Mouse (Mus musculus) liver, embryonic 12.5 days (tissue): ENCODE results near the gene Hist2h3c1. TPM values are rescaled to one million over a fixed set of nuclear protein-coding genes. Genes with fewer than 3 reads are reported as not detected.

ENCODE experiments used
- ATAC-seq: fragments of 200-750 bp; cut with Nextera tagmentation; 2 replicates; pipeline ENCODE4 v1.8.0; 2017; ENCODE audit warnings: moderate number of reproducible peaks, mild to moderate bottlenecking, moderate library complexity
- H3K27ac ChIP-seq: fragments of 300-500 bp; sonication (generic); 2 replicates; pipeline ENCODE4 v1.5.1; 2016; ENCODE audit warnings: mild to moderate bottlenecking
- H3K27me3 ChIP-seq: fragments of 300-500 bp; sonication (generic); replicated peaks from 2 replicates; pipeline ENCODE4 v1.6.1; 2016; ENCODE audit warnings: mild to moderate bottlenecking, moderate library complexity
- H3K36me3 ChIP-seq: fragments of 300-500 bp; sonication (generic); 2 replicates; pipeline ENCODE4 v1.6.1; 2016; ENCODE audit warnings: mild to moderate bottlenecking, moderate library complexity
- H3K4me1 ChIP-seq: fragments of 300-500 bp; sonication (generic); 2 replicates; pipeline ENCODE4 v1.6.1; 2016
- H3K4me2 ChIP-seq: fragments of 300-500 bp; sonication (generic); 2 replicates; pipeline ENCODE4 v1.6.1; 2016; ENCODE audit warnings: mild to moderate bottlenecking, moderate library complexity
- H3K4me3 ChIP-seq: fragments of 300-500 bp; sonication (generic); 2 replicates; pipeline ENCODE4 v1.5.1; 2016; ENCODE audit warnings: mild to moderate bottlenecking, moderate library complexity
- H3K9ac ChIP-seq: fragments of 300-500 bp; sonication (generic); 2 replicates; pipeline ENCODE4 v1.6.1; 2016; ENCODE audit warnings: mild to moderate bottlenecking, moderate library complexity
- H3K9me3 ChIP-seq: fragments of 300-500 bp; sonication (generic); replicated peaks from 2 replicates; pipeline ENCODE4 v1.6.1; 2016; ENCODE audit warnings: mild to moderate bottlenecking, moderate library complexity
- WGBS: fragments of 180-500 bp; shearing (Covaris S2); methylation state at CpG from one replicate; pipeline ENCODE4 v1.1.7; 2016; ENCODE audit not compliant: insufficient replicate concordance; 5-methylcytosine and 5-hydroxymethylcytosine counted together
- polyA plus RNA-seq: library from polyadenylated mRNA; unstranded; fragments of >200 nt; fragmentation: Nextera tagmentation; extraction: Ambion mirVana; gene quantifications from 2 replicates; pipeline ENCODE4 v1.2.1, GENCODE M21; 2016

Gene Hist2h3c1
- polyA plus RNA-seq, 1 experiment from 2014 or later, result 3.0 TPM

DNA sequence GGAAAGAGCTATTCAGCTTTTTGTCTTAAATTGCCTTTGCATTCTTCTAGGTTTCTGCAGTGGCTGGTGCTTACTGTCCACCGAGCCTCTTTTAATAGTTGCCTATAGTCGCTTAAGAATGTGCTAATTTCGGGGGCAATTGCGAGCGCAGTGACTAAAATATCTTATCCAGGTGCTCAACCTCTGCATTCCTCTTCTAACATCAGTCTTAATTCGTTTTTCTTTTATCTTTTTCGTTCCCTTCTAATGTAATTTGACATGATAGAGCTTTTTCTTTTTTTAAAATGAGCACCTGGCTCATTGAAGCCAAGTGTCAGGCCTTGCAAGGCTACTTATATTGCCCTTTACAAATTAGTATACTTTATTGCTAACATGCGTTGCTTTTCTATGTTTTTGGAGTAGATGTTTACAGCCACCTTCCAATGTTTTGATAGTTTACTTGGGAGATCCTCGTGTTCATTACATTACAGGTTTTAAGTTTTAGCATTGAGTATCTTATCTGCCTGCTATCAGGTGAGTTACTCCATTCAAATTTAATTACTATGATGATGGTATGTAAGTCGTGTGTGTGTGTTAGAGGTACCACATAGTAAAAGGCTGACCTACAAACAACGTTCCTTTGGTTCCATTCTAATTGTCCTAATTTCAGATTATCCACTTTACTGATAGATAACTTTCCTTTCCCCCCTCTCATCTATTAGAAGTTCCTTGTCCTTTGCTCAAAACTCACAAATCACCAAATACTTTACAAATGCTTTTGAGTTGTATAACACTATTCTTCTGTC is 1.1 kb downstream of the Hist2h3c1 start:
- peak overlapping the region; percentile 87 for H3K9ac ChIP-seq
- H3K27ac ChIP-seq, result peak overlapping the region; percentile 96
- H3K4me3 ChIP-seq, result peak overlapping the region; percentile 61
- WGBS, result under 1% methylated on average over 11 of the region's 11 CpGs
- H3K27me3 ChIP-seq, result no peaks in the 10 kb centered on the region
- peaks cover 59% of the 10 kb centered on the region for H3K4me1 ChIP-seq
- H3K9me3 ChIP-seq, result no peaks in the 10 kb centered on the region
- H3K4me2 ChIP-seq, result peak overlapping the region; percentile 71
- no peaks in the 10 kb centered on the region for H3K36me3 ChIP-seq
- no peak for ATAC-seq

DNA sequence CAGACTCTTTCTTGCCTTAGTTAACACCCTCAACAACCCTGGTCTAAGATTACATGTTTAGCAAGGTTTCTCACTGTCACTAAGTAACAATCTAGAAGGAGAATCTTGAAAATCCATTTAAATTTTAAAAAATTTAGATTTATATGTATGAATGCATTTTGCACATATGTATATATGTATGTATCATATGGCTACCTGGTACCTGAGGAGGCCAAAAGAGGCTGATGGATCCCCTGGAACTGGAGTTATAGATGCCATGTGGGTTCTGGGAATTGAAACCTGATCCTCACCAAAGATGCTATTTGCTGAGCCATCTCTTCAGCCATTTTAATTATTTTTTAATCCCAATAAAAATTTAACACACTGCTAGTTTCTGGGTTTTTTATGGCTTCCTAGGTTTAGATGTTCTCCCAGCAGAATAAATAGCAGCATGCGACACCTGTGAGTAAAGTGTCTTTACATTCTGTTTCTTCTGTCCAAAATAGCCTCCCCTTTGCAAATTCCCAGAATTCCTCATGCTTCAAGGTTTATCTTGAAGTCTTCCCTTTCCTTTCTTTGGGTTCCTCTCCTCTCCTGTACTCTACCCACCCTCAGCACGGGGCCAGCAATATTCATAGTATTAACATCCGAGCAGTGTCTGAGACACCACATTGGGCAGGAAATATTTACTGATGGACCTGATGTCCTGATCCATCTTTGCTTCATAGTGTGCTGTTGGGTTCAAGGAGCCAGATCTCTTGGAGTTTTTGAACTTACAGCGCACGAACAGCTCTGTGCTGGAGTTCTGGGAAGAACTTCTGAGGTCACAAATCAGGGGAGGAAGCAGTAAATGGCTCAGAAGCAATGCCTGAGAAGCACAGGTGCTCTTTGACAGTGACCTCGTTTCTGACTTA is 1.9 kb downstream of the Hist2h3c1 start:
- H3K4me3 ChIP-seq, result peak overlapping the region; percentile 61
- H3K4me2 ChIP-seq, result peak overlapping the region; percentile 71
- H3K4me1 ChIP-seq, result peaks cover 60% of the 10 kb centered on the region
- peak overlapping the region; percentile 87 for H3K9ac ChIP-seq
- WGBS, result 41% methylated on average over 6 of the region's 6 CpGs
- ATAC-seq, result no peak
- no peaks in the 10 kb centered on the region for H3K36me3 ChIP-seq
- H3K27ac ChIP-seq, result peak overlapping the region; percentile 96
- no peaks in the 10 kb centered on the region for H3K9me3 ChIP-seq
- H3K27me3 ChIP-seq, result no peaks in the 10 kb centered on the region

DNA sequence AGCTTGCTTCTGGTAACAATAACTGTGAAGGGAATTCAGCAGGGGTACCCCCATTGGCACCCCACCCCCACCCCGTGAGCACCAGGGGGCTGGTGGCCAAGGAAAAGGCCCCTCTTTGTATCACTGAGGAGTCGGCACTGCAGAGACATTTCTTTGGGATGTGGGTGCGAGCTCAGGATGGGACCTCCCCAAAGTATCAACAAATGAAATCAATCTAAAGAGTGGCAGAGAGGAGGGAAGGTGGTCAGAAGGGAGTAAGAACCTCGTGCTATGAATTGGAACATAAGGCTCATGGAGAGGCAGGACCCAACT is 2.5 kb downstream of the Hist2h3c1 start:
- Histone ChIP-seq H3K4me2 (peak overlapping the region; percentile 71), H3K9ac (peak overlapping the region; percentile 87), H3K36me3 (no peaks in the 10 kb centered on the region), H3K4me3 (peak overlapping the region; percentile 61), H3K27me3 (no peaks in the 10 kb centered on the region), H3K27ac (peak overlapping the region; percentile 96), H3K4me1 (peaks cover 60% of the 10 kb centered on the region), H3K9me3 (no peaks in the 10 kb centered on the region)
- no peak for ATAC-seq
- WGBS, result 57% methylated on average over 4 of the region's 4 CpGs

DNA sequence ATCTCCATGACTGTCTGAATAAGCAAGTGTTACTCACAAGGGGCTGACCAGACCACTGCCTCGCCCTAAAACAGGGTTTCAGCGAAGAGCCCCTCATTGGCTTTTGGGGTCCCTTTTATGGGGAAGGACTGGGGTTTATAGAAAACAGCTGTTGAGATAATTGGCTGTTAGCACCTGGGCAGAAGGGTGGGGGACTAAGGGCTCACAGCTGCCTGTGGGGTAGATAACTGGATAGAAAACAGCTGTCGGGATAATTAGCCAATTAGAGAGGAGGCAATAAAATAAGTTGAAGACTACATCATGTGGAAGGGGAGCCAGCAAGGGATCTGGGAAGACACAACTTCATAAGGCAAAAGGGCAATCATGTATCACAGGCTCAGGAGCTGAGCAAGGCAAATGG is 4.4 kb downstream of the Hist2h3c1 start:
- 49% methylated on average over 3 of the region's 3 CpGs for WGBS

DNA sequence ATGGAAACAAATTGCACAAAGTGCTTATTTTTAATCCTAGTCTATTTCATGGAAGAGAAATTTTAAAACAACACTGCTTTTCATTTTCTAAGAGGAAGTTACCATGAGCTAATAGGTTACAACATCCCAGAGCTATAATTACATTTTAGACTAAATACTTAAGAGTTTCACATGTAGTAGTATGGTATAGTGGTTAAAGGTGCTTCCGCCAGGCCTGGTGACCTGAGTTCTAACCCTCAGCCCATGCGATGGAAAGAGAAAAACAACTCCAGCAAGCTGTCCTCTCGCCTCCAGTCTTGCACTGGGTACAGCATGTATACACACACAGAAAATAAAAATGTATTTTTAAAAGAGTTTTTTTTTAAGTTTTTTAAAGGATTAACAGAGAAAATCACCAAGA is 5.3 kb downstream of the Hist2h3c1 start:
- Histone ChIP-seq H3K9me3 (no peaks in the 10 kb centered on the region), H3K9ac (no peak overlapping the region), H3K27me3 (no peaks in the 10 kb centered on the region), H3K4me1 (peaks cover 78% of the 10 kb centered on the region), H3K36me3 (no peaks in the 10 kb centered on the region), H3K4me3 (no peak overlapping the region), H3K4me2 (no peak overlapping the region), H3K27ac (no peak overlapping the region)
- ATAC-seq, result no peak
- 81% methylated on average over 3 of the region's 3 CpGs for WGBS

More for the DNA sequence above, 4.4 kb downstream of the Hist2h3c1 start:
- peaks cover 71% of the 10 kb centered on the region for H3K4me1 ChIP-seq
- H3K4me3 ChIP-seq, result no peak overlapping the region
- H3K9me3 ChIP-seq, result no peaks in the 10 kb centered on the region
- peak overlapping the region; percentile 57 for H3K9ac ChIP-seq
- H3K27me3 ChIP-seq, result no peaks in the 10 kb centered on the region
- H3K27ac ChIP-seq, result peak overlapping the region; percentile 96
- peak overlapping the region; percentile 32 for H3K4me2 ChIP-seq
- no peaks in the 10 kb centered on the region for H3K36me3 ChIP-seq
- ATAC-seq, result no peak

DNA sequence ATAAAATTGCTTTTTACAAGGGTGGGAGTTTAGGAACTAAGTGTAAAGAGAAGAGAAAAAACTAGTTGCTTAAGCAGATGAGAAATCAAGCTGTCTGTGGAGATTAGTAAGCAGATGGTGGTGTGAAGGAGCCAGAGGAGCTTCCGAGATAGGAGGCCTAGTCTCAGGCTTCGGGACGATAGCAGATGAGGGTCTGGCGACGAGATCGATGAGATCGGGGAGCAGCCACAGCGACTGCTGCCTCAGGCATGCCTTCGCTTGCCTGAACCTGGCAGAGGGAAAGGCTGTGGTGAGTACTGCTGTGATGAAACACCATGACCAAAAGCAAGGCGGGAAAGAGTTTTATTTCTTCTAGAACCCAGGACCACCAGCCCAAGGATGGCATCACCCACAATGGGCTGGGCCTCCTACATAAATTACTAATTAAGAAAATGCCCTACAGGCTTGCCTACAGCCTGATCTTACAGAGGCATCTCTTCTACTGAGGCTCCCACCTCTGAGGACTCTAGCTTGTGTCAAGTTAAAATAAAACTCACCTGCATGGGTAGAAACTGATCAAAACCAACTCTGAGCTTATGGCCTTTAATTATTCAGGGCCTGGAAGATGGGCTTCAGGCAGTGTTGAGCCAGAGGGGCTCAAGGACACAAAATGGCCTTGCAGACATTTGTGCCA is 8.3 kb downstream of the Hist2h3c1 start:
- Histone ChIP-seq H3K4me2 (peak overlapping the region; percentile 55), H3K36me3 (no peaks in the 10 kb centered on the region), H3K27me3 (no peaks in the 10 kb centered on the region), H3K4me1 (peaks cover 66% of the 10 kb centered on the region), H3K4me3 (0 out of 2 replicates have a peak overlapping the region, but pooled peaks have one; percentile 6), H3K27ac (peak overlapping the region; percentile 86), H3K9ac (peak overlapping the region; percentile 54), H3K9me3 (no peaks in the 10 kb centered on the region)
- WGBS, result 18% methylated on average over 10 of the region's 10 CpGs
- ATAC-seq, result peak; percentile 92

DNA sequence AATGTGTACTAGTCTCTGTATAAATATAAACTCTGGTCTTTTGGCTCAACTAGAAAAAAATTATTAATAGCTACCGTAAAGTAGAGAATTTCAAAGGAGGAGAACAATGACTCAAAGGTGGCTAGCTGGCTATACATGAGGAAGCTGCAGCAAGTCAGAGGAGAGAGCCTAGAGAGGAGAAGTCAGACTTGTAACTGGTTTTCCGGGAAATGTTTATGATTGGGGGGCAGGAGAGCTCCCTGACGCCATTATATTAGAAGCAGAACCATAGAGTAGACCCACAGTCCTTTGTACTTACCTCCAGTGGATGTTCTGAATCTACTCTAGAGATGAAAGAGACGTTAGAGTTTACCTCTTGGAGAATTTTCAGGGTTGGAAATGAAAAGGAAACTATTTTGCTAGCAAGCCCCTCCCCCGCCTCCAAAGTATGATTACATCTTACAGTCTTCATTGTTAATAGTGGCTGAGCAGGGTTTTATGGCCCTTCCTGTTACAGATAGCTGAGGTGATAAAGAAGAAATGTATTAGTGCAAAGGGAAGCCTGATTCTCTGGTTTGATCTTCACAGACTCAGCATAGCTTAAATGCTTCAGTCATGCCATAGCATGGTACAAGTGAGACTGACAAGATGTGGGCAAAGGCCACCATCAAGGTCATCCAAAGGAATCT is 9.6 kb downstream of the Hist2h3c1 start:
- ATAC-seq, result no peak
- H3K4me3 ChIP-seq, result no peak overlapping the region
- H3K4me2 ChIP-seq, result no peak overlapping the region
- H3K27ac ChIP-seq, result no peak overlapping the region
- no peaks in the 10 kb centered on the region for H3K9me3 ChIP-seq
- peaks cover 57% of the 10 kb centered on the region for H3K4me1 ChIP-seq
- H3K36me3 ChIP-seq, result no peaks in the 10 kb centered on the region
- 64% methylated on average over 5 of the region's 5 CpGs for WGBS
- peak overlapping the region; percentile 2; the same call in 1 of the 2 replicates for H3K9ac ChIP-seq
- no peaks in the 10 kb centered on the region for H3K27me3 ChIP-seq

DNA sequence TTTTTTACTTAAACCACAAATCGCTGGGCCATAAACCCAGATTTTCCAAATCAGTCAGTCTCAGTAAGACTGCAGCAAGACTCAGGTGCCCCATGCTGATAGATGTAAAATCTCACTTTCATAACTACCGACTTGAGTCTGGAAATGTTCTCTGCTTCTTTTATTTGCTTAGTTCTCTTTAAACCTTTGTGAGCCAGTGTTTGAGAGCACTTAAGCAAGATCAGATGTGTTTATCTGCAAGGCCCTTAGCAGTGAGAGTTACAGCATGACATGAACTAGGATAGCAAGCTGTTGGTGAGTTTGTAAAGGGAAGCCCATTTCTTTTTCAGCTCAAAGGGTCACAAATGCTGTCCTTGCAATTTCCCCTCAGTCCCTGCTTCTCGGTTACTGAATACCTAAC is 10.7 kb downstream of the Hist2h3c1 start:
- H3K4me2 ChIP-seq, result no peak overlapping the region
- H3K27me3 ChIP-seq, result no peaks in the 10 kb centered on the region
- H3K4me1 ChIP-seq, result peaks cover 65% of the 10 kb centered on the region
- WGBS, result 77% methylated on average over 3 of the region's 3 CpGs
- no peak for ATAC-seq
- H3K27ac ChIP-seq, result 0 out of 2 replicates have a peak overlapping the region, but pooled peaks have one; percentile 9
- no peaks in the 10 kb centered on the region for H3K9me3 ChIP-seq
- no peaks in the 10 kb centered on the region for H3K36me3 ChIP-seq
- no peak overlapping the region for H3K4me3 ChIP-seq
- H3K9ac ChIP-seq, result no peak overlapping the region

DNA sequence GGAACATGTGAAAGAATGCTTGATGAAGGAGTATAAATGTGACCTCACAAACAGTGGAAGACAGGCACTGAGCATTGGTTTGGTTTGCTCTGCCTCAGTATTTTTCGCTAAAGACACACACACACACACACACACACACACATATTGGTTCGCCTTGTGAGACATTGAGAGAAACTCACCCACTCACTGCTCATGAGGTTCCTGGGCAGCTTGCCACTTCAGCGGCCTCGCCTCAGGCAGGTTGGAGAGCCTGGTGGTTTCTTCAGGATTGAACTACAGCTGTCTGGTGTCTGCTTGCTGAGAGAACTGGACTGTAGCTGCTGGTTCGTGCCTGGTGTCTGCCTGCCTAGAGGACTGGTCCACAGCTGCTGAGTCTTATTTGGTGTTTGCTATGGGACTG is 13.7 kb downstream of the Hist2h3c1 start:
- no peak overlapping the region for H3K4me2 ChIP-seq
- peaks cover 55% of the 10 kb centered on the region for H3K4me1 ChIP-seq

DNA sequence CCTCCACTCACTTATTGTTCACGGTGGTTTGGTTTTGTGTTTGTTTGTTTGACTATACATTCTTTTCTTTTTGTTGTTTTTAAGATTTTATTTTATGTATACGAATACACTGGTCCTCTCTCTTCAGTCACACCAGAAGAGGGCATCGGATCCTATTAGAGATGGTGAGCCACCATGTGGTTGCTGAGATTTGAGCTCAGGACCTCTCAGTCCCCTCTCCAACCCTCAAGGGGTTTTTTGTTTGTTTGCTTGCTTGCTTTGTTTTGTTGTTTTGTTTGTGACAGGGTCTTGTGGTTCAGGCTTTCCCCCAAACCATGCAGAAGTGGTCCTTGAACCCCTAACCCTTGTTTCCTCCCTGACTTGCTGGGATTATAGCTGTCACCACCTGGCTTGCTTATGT is 15.1 kb downstream of the Hist2h3c1 start:
- ATAC-seq, result no peak
- 51% methylated on average over 3 of the region's 3 CpGs for WGBS
- H3K4me2 ChIP-seq, result peak overlapping the region; percentile 74

More for the DNA sequence above, 13.7 kb downstream of the Hist2h3c1 start:
- ATAC-seq, result no peak
- Histone ChIP-seq H3K36me3 (no peaks in the 10 kb centered on the region), H3K9me3 (no peaks in the 10 kb centered on the region), H3K9ac (no peak overlapping the region), H3K27me3 (no peaks in the 10 kb centered on the region), H3K4me3 (no peak overlapping the region), H3K27ac (no peak overlapping the region)
- WGBS, result 79% methylated on average over 5 of the region's 5 CpGs

DNA sequence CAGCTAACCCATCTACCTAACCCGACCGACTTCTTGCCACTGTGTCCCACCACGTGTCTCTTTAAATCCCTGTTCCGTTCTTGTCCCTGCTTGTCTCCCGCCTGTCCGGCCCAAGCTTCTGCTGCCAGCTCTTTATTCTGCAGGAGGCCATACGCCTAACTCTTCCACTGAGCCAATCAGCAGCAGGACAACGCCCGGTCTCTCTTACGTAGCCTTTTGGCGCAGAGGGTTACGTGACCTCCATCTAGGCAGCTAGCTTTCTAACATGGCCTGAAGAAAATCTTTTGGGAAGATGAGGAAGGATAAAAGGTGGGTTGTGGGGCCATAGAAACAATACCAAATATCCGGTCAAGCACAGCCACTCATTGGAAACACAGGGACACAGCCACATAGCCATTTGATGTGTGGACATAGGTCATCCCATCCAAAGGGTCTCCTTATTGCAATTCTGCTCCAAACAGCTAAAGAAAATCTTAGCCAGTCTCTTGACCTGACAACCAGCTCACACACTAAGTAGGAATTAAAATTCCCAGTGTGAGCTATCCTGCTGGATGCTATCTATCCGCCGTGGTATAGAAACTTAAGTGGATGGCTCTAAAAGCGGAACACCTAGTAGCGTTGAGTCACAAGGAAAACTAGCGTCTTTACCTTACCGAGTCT is 15.9 kb downstream of the Hist2h3c1 start:
- H3K4me1 ChIP-seq, result peaks cover 58% of the 10 kb centered on the region
- ATAC-seq, result peak; percentile 76
- H3K27ac ChIP-seq, result peak overlapping the region; percentile 98
- H3K4me2 ChIP-seq, result peak overlapping the region; percentile 74
- H3K36me3 ChIP-seq, result no peaks in the 10 kb centered on the region
- WGBS, result 2% methylated on average over 19 of the region's 19 CpGs
- H3K27me3 ChIP-seq, result no peaks in the 10 kb centered on the region
- peak overlapping the region; percentile 84 for H3K9ac ChIP-seq
- H3K9me3 ChIP-seq, result no peaks in the 10 kb centered on the region
- peak overlapping the region; percentile 58 for H3K4me3 ChIP-seq

More for the DNA sequence above, 15.1 kb downstream of the Hist2h3c1 start:
- Histone ChIP-seq H3K27ac (peak overlapping the region; percentile 98), H3K4me3 (peak overlapping the region; percentile 58), H3K9me3 (no peaks in the 10 kb centered on the region), H3K27me3 (no peaks in the 10 kb centered on the region), H3K36me3 (no peaks in the 10 kb centered on the region), H3K4me1 (peaks cover 55% of the 10 kb centered on the region), H3K9ac (peak overlapping the region; percentile 84)
